Mouse (Mus musculus): ENCODE data around the gene C1s1. TPM values are rescaled to one million over a fixed set of nuclear protein-coding genes. Genes with fewer than 3 reads are reported as not detected.
A peak's percentile ranks its signal among the peaks of the same experiment; 100 is the strongest.
"Not testable (repeated sequence)": the region's sequence is repeated elsewhere in the genome, so short reads cannot be mapped to it uniquely, and the experiment has no call there.

C1s1 gene
- 0.51 and 0.75 TPM in 2 replicates for polyA plus RNA-seq (2016; fragmentation: Nextera tagmentation; extraction: Ambion mirVana)

DNA sequence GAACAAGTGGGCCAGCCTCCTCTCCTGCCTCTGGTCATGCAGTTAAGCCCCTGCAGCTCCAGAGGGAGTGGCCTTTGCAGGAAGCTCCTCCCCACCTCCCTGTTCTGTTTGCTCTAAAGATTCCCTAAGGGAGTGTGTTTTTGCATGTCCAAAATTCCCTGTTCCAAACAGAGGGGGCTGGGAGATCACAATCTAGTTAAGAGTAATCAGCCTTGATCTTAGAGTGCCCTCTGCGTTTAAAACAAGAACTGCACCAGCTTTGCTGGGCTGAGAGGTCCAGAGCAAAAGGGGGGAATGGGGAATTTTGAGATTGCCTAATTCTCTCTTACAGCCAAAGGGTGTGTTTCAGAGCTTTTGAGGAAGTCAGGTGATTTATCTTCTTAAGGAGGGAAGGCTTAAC is at the start of gene C1s1:
C1s1 (minus strand) TSS at position 76 of the 400 bp plus-strand sequence.
- H3K27ac ChIP-seq; H3K4me1 ChIP-seq (replicated peaks); H3K9me3 ChIP-seq; H3K27me3 ChIP-seq (ENCODE audit: insufficient read depth, poor library complexity, severe bottlenecking); H3K4me3 ChIP-seq; H3K36me3 ChIP-seq: not testable (repeated sequence)
- WGBS: 0% methylated on average over 1 of the region's 1 CpGs
- DNase-seq (ENCODE audit: low spot score): peak; percentile 24

DNA sequence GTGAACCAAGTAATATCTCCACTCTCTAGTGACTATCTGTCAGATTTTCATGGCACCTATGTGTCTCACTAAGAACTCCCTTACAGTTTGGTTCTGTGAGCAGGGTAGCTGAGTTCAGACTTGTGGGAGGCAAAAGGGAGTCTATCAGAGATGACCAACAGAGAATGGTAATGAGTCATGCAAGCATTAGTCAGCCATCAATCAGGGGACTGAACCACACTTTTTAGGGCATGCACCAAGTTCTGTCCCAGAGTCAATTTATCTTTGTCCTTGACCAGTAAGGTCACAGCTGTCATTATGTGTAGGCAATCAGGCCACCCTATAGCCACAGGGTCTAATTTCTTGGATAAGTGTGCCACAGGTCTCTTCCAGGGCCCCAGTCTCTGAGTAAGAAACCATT is 46.6 kb upstream of the C1s1 start:
- no peaks in the 10 kb centered on the region for H3K9me3 ChIP-seq
- H3K4me3 ChIP-seq: no peak overlapping the region
- no peak for DNase-seq (ENCODE audit: low spot score)
- no peaks in the 10 kb centered on the region for H3K4me1 ChIP-seq (replicated peaks)
- no peak overlapping the region for H3K27ac ChIP-seq
- H3K36me3 ChIP-seq: no peaks in the 10 kb centered on the region
- H3K27me3 ChIP-seq (ENCODE audit: insufficient read depth, poor library complexity, severe bottlenecking): no peaks in the 10 kb centered on the region

DNA sequence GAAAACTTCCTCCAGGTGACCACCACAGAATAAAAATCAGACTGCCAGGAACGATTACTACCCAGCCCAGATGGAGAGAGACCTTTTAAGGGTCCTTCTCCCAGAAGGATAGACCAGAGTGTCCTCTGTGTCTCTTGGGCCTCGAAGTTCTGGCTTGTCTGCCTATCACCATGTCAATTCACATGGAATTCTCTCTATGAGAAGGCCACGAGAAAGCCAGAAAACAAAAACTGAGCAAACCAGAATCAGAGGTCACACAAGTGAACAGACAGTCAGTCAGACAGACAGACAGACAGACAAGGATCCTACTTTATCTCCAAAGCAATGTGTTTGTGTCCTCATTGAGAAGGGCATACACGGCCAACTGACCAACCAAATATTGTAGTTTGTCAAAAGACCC is 44.1 kb upstream of the C1s1 start:
- Histone ChIP-seq H3K9me3 (no peaks in the 10 kb centered on the region), H3K27ac (no peak overlapping the region), H3K4me3 (no peak overlapping the region), H3K4me1 (replicated peaks) (no peaks in the 10 kb centered on the region), H3K36me3 (no peaks in the 10 kb centered on the region), H3K27me3 (ENCODE audit: insufficient read depth, poor library complexity, severe bottlenecking) (no peaks in the 10 kb centered on the region)
- WGBS: 81% methylated on average over 4 of the region's 4 CpGs
- DNase-seq (ENCODE audit: low spot score): no peak

GRCm38 (mm10) chr6:124585761-124586160 is 43.6 kb upstream of the C1s1 start:
- H3K4me3 ChIP-seq: no peak overlapping the region
- DNase-seq (ENCODE audit: low spot score): no peak
- H3K4me1 ChIP-seq (replicated peaks): no peaks in the 10 kb centered on the region
- no peaks in the 10 kb centered on the region for H3K27me3 ChIP-seq (ENCODE audit: insufficient read depth, poor library complexity, severe bottlenecking)
- H3K9me3 ChIP-seq: no peaks in the 10 kb centered on the region
- H3K27ac ChIP-seq: no peak overlapping the region
- no peaks in the 10 kb centered on the region for H3K36me3 ChIP-seq
- WGBS: 91% methylated on average over 3 of the region's 3 CpGs

- H3K4me1 ChIP-seq (replicated peaks): no peaks in the 10 kb centered on the region
- no peak overlapping the region for H3K27ac ChIP-seq
- no peaks in the 10 kb centered on the region for H3K27me3 ChIP-seq (ENCODE audit: insufficient read depth, poor library complexity, severe bottlenecking)
- no peak overlapping the region for H3K4me3 ChIP-seq
- 86% methylated on average over 3 of the region's 3 CpGs for WGBS
- no peaks in the 10 kb centered on the region for H3K9me3 ChIP-seq
- DNase-seq (ENCODE audit: low spot score): no peak
- no peaks in the 10 kb centered on the region for H3K36me3 ChIP-seq
Observed at GRCm38 (mm10) chr6:124584935-124585334, 42.8 kb upstream of the C1s1 start.

DNA sequence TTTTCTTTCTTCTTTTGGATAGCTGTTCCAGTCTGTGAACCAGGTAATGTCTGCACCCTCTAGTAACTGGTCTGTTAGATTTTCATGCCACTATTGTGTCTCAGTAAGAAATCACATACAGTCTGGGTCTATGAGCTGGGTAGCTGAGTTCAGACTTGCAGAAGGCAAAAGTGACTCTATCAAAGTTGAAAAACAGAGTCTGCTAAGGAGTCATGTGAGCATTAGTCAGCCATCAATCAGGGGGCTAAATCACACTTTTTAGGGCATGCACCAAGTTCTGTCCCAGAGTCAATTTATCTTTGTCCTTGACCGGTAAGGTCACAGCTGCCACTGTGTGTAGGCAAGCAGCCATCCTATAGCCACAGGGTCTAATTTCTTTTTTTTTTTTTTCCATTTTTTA is 40.1 kb upstream of the C1s1 start:
- no peaks in the 10 kb centered on the region for H3K4me1 ChIP-seq (replicated peaks)
- no peaks in the 10 kb centered on the region for H3K36me3 ChIP-seq
- 92% methylated on average over 1 of the region's 1 CpGs for WGBS
- no peaks in the 10 kb centered on the region for H3K27me3 ChIP-seq (ENCODE audit: insufficient read depth, poor library complexity, severe bottlenecking)
- no peak overlapping the region for H3K27ac ChIP-seq
- no peak overlapping the region for H3K4me3 ChIP-seq
- no peaks in the 10 kb centered on the region for H3K9me3 ChIP-seq
- DNase-seq (ENCODE audit: low spot score): no peak

- H3K27ac ChIP-seq; H3K4me3 ChIP-seq; H3K27me3 ChIP-seq (ENCODE audit: insufficient read depth, poor library complexity, severe bottlenecking); H3K36me3 ChIP-seq; H3K4me1 ChIP-seq (replicated peaks); H3K9me3 ChIP-seq; DNase-seq (ENCODE audit: low spot score): not testable (repeated sequence)
- 86% methylated on average over 7 of the region's 7 CpGs for WGBS
Observed at GRCm38 (mm10) chr6:124580155-124580554, 38.0 kb upstream of the C1s1 start.

- H3K27me3 ChIP-seq (ENCODE audit: insufficient read depth, poor library complexity, severe bottlenecking); H3K4me1 ChIP-seq (replicated peaks); H3K36me3 ChIP-seq; H3K4me3 ChIP-seq; DNase-seq (ENCODE audit: low spot score); H3K9me3 ChIP-seq; H3K27ac ChIP-seq: not testable (repeated sequence)
- WGBS: 86% methylated on average over 3 of the region's 3 CpGs
Observed at GRCm38 (mm10) chr6:124575155-124575678, 33.1 kb upstream of the C1s1 start.

- Histone ChIP-seq H3K36me3 (no peaks in the 10 kb centered on the region), H3K4me3 (no peak within 1 kb of the TSS), H3K4me1 (replicated peaks) (no peaks in the 10 kb centered on the region), H3K27me3 (ENCODE audit: insufficient read depth, poor library complexity, severe bottlenecking) (no peaks in the 10 kb centered on the region), H3K9me3 (no peaks in the 10 kb centered on the region), H3K27ac (no peak within 1 kb of the TSS)
- DNase-seq (ENCODE audit: low spot score): peak; percentile 56
- 3% methylated on average over 8 of the region's 8 CpGs for WGBS
Observed at GRCm38 (mm10) chr6:124570026-124570425, 27.9 kb upstream of the C1s1 start, which contains the start of gene C1rb. C1rb (plus strand) TSS chr6:124570294.

DNA sequence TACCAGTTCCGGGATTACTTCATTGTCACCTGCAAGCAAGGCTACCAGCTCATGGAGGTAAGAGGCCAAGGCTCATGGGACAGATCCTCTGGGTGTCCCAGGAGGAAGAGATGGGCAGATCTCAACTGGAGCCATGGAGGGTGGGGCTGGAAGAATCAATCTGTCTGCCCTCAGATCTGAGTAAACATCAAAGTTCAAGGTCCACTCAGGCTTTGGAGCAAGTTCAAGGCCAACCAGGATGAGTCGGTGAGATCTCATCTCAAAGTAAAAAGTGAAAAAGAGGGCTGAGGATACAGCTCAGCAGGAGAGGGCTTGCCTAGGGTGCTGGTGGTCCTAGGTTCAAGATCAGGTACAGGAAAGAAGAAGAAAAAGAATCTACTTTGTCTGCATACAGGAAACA is 19.5 kb upstream of the C1s1 start:
- not testable (repeated sequence) for DNase-seq (ENCODE audit: low spot score); H3K36me3 ChIP-seq; H3K27me3 ChIP-seq (ENCODE audit: insufficient read depth, poor library complexity, severe bottlenecking); H3K27ac ChIP-seq; H3K4me1 ChIP-seq (replicated peaks); H3K4me3 ChIP-seq; H3K9me3 ChIP-seq
- 91% methylated on average over 2 of the region's 2 CpGs for WGBS

- not testable (repeated sequence) for H3K27ac ChIP-seq; DNase-seq (ENCODE audit: low spot score); H3K4me1 ChIP-seq (replicated peaks); H3K27me3 ChIP-seq (ENCODE audit: insufficient read depth, poor library complexity, severe bottlenecking); H3K36me3 ChIP-seq; H3K9me3 ChIP-seq; H3K4me3 ChIP-seq
- WGBS: 88% methylated on average over 4 of the region's 4 CpGs
Observed at GRCm38 (mm10) chr6:124561156-124561555, 19.0 kb upstream of the C1s1 start.

DNA sequence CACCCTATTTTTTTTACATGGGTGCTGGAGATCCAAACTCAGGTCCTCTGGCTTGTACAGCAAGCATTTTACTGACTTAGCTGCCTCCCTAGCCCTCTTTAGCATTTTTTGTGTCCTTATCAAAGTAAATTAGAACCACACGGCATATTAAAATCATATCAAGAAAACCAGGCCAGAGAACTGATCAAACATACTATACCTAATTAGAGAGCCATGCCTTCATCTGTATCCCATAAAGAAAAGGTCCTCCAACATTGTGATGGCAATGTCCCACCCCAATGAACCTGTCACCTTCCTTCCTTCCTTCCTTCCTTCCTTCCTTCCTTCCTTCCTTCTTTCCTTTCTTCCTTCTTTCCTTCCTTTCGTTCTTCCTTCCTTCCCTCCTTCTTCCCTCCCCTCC is 13.8 kb upstream of the C1s1 start:
- not testable (repeated sequence) for H3K27ac ChIP-seq; H3K4me3 ChIP-seq; H3K27me3 ChIP-seq (ENCODE audit: insufficient read depth, poor library complexity, severe bottlenecking); H3K4me1 ChIP-seq (replicated peaks); DNase-seq (ENCODE audit: low spot score); H3K36me3 ChIP-seq
- H3K9me3 ChIP-seq: peaks cover 10% of the 10 kb centered on the region
- 87% methylated on average over 2 of the region's 2 CpGs for WGBS

DNA sequence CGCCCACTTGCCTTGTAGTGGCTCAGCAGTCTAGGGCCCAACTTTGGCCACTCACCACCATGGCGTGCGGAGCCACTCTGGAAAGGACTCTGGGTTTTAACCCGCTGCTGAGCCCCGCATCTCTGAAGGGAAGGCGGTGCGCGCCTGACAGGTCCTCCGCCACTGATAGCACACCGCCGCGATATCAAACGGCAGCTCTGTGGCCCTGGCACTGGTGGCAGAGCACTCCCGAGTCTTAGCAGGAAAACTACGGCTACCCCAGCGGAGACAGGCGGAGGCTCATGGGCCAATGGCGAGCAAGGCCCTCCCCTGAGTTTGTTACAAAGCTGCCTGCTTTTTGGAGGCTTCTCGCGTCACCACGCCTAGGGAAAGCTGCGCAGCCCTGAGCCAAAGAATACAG is 10.6 kb upstream of the C1s1 start:
- no peak for DNase-seq (ENCODE audit: low spot score)
- Histone ChIP-seq H3K27ac (no peak overlapping the region), H3K36me3 (no peaks in the 10 kb centered on the region), H3K27me3 (ENCODE audit: insufficient read depth, poor library complexity, severe bottlenecking) (no peaks in the 10 kb centered on the region), H3K4me3 (no peak overlapping the region), H3K9me3 (peaks cover 6% of the 10 kb centered on the region), H3K4me1 (replicated peaks) (no peaks in the 10 kb centered on the region)
- WGBS: 70% methylated on average over 22 of the region's 22 CpGs

DNA sequence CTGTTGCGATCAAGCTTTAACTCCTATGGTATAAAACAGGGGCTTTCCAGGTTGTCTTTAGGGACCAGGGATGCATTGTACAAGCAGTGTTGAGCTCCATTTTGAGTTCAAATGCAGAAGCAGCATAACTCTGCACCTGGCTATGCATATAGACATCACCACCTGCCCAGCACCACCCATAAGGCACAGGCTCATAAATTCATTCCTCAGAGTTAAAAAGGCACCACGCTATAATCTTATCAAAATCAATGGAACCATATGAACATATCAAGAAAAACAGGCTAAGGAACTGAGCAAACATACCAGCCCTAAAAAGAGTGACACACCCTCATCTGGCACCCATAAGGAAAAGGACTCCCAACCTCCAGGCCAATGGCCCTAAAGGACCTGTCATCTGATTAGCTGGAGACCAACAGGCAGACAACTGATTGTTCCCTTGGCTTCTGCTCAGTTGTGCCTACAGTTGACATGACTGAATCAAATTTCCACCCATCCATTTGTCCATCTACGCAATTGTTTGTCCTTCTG is 6.9 kb upstream of the C1s1 start:
- H3K27ac ChIP-seq: no peak overlapping the region
- no peak overlapping the region for H3K4me3 ChIP-seq
- no peaks in the 10 kb centered on the region for H3K36me3 ChIP-seq
- WGBS: 88% methylated on average over 3 of the region's 3 CpGs
- DNase-seq (ENCODE audit: low spot score): no peak
- H3K9me3 ChIP-seq: peaks cover 6% of the 10 kb centered on the region
- no peaks in the 10 kb centered on the region for H3K27me3 ChIP-seq (ENCODE audit: insufficient read depth, poor library complexity, severe bottlenecking)
- H3K4me1 ChIP-seq (replicated peaks): no peaks in the 10 kb centered on the region

All from hindbrain, embryonic 10.5 days (tissue).